ENCODE assay signal across 11 mouse cellular contexts in genomic region chr5:75164688-75165087, GRCm38 (mm10). TPM values are rescaled to one million over a fixed set of nuclear protein-coding genes. Genes with fewer than 3 reads are reported as not detected.
DNase-seq lines count a peak whose midpoint lies in the region; ATAC-seq and TF ChIP-seq lines count a peak whose summit lies in the region.
"Had no signal": no experiment of that assay in that cellular context is flagged by ENCODE, and none has a peak within 500 bp of the region (broad histone marks: within the 10 kb centered on the region; RNA-seq: fewer than 3 reads in every experiment).

No protein-coding gene starts in this region.

- no peak for TF ChIP-seq EP300 in lung, postnatal 0 days (IDR thresholded peaks at IDR 0.05)

- H3K36me3 ChIP-seq in hindbrain, postnatal 0 days (ENCODE audit: insufficient read depth, low read length): no peaks in the 10 kb centered on the region
- no peaks in the 10 kb centered on the region for H3K36me3 ChIP-seq in hindbrain, embryonic 14.5 days (replicated peaks; ENCODE audit: control insufficient read depth, insufficient read depth)
- H3K36me3 ChIP-seq in lung, postnatal 0 days (ENCODE audit: insufficient read depth, low read length): no peaks in the 10 kb centered on the region

- TF ChIP-seq CTCF in hindbrain, postnatal 0 days (IDR thresholded peaks at IDR 0.05; ENCODE audit: low read depth): peak; percentile 39
- TF ChIP-seq CTCF in lung, postnatal 0 days (IDR thresholded peaks at IDR 0.05): peak; percentile 44

- H3K4me1 ChIP-seq in hindbrain, postnatal 0 days (ENCODE audit: insufficient read depth, low read length): no peaks in the 10 kb centered on the region
- H3K4me1 ChIP-seq in hindbrain, embryonic 14.5 days (replicated peaks; ENCODE audit: control insufficient read depth, insufficient read depth, low read length): no peaks in the 10 kb centered on the region
- no peaks in the 10 kb centered on the region for H3K4me1 ChIP-seq in lung, postnatal 0 days (ENCODE audit: insufficient read depth, low read depth, low read length)

- H3K4me3 ChIP-seq in hindbrain, postnatal 0 days (ENCODE audit: low read length): no peak overlapping the region
- no peak overlapping the region for H3K4me3 ChIP-seq in hindbrain, embryonic 14.5 days (replicated peaks; ENCODE audit: low read length)
- H3K4me3 ChIP-seq in lung, postnatal 0 days (ENCODE audit: low read depth, low read length): no peak overlapping the region

- ATAC-seq in hindbrain, postnatal 0 days: no peak
- ATAC-seq in hindbrain, embryonic 14.5 days (ENCODE audit: low FRiP score): no peak
- ATAC-seq in lung, postnatal 0 days: no peak
- ATAC-seq: inflammation-experienced regulatory T-cells, adult 6 months had no signal

- no peaks in the 10 kb centered on the region for H3K9me3 ChIP-seq in hindbrain, postnatal 0 days (ENCODE audit: low read length)
- no peaks in the 10 kb centered on the region for H3K9me3 ChIP-seq in hindbrain, embryonic 14.5 days (ENCODE audit: control insufficient read depth, low read length)
- no peaks in the 10 kb centered on the region for H3K9me3 ChIP-seq in lung, postnatal 0 days (ENCODE audit: low read length)

- no peak overlapping the region for H3K4me2 ChIP-seq in hindbrain, postnatal 0 days (ENCODE audit: low read depth, low read length)
- no peak overlapping the region for H3K4me2 ChIP-seq in hindbrain, embryonic 14.5 days (replicated peaks)
- no peak overlapping the region for H3K4me2 ChIP-seq in lung, postnatal 0 days (replicated peaks; ENCODE audit: low read depth, low read length)

- no peaks in the 10 kb centered on the region for H3K27me3 ChIP-seq in hindbrain, postnatal 0 days (ENCODE audit: insufficient read depth, low read length)
- H3K27me3 ChIP-seq in hindbrain, embryonic 14.5 days (ENCODE audit: control insufficient read depth, insufficient read depth, low read length): no peaks in the 10 kb centered on the region
- no peaks in the 10 kb centered on the region for H3K27me3 ChIP-seq in lung, postnatal 0 days (replicated peaks; ENCODE audit: insufficient read depth, low read length)

- H3K9ac ChIP-seq in hindbrain, postnatal 0 days (replicated peaks; ENCODE audit: low read length): no peak overlapping the region
- no peak overlapping the region for H3K9ac ChIP-seq in hindbrain, embryonic 14.5 days
- no peak overlapping the region for H3K9ac ChIP-seq in lung, postnatal 0 days (replicated peaks; ENCODE audit: low read depth)

- no peak for DNase-seq in hindbrain, postnatal 0 days (ENCODE audit: low spot score)
- DNase-seq in hindbrain, embryonic 14.5 days (ENCODE audit: low spot score): no peak
- DNase-seq in lung, postnatal 0 days (ENCODE audit: low spot score): no peak
- DNase-seq in lung, postnatal 14 days: no peak
- DNase-seq in ZHBTc4 (ENCODE audit: low read depth, low spot score): peak; percentile 76
- peak; percentile 44 for DNase-seq in retina, embryonic 14.5 days (ENCODE audit: low spot score)
- no peak for DNase-seq in adrenal gland, postnatal 25 days
- no peak for DNase-seq in T-cell, adult 2 months (ENCODE audit: low spot score)
- DNase-seq: adrenal gland, postnatal 14 days; cerebellum, adult 8-10 months had no signal

- H3K27ac ChIP-seq in hindbrain, postnatal 0 days: no peak overlapping the region
- H3K27ac ChIP-seq in hindbrain, embryonic 14.5 days: no peak overlapping the region
- H3K27ac ChIP-seq in lung, postnatal 0 days (ENCODE audit: low read length): no peak overlapping the region

- WGBS in hindbrain, postnatal 0 days: 83% methylated on average over 4 of the region's 4 CpGs
- WGBS in hindbrain, embryonic 14.5 days: 84% methylated on average over 4 of the region's 4 CpGs
- WGBS in lung, postnatal 0 days: 83% methylated on average over 4 of the region's 4 CpGs

RNA-seq across cellular contexts. Expression of gene Pdgfra, which starts 12.6 kb away (rescaled TPM):
- 60.2 and 63.0 TPM in 2 replicates for total RNA-seq in hindbrain, postnatal 0 days (2014; rRNA removed)
- 21.9 and 25.7 TPM in 2 replicates for polyA plus RNA-seq in hindbrain, postnatal 0 days (2015; fragmentation: Nextera tagmentation; extraction: Ambion mirVana)
- polyA plus RNA-seq in hindbrain, embryonic 14.5 days (2014; fragmentation: Nextera tagmentation; extraction: Ambion mirVana): 24.1 and 26.1 TPM in 2 replicates
- polyA plus RNA-seq in lung, postnatal 0 days (2015; fragmentation: Nextera tagmentation; extraction: Ambion mirVana): 14.2 and 15.9 TPM in 2 replicates
- 20.0 and 22.9 TPM in 2 replicates for total RNA-seq in adrenal gland, postnatal 25 days (2021)
- polyA plus RNA-seq: inflammation-experienced regulatory T-cells, adult 6 months had no signal

Comparison
In these comparisons a context has a peak if more than half of its experiments do, and no peak if none do; other contexts are left out.
1. DNase-seq: peak in ZHBTc4 (single experiment) and retina, embryonic 14.5 days (single experiment); none in hindbrain, postnatal 0 days (single experiment), hindbrain, embryonic 14.5 days (single experiment), lung, postnatal 0 days (single experiment), lung, postnatal 14 days (single experiment), adrenal gland, postnatal 25 days (single experiment) and T-cell, adult 2 months (single experiment).